Mouse (Mus musculus) hindbrain, embryonic 14.5 days (tissue): ENCODE results near the gene Lct. TPM values are rescaled to one million over a fixed set of nuclear protein-coding genes. Genes with fewer than 3 reads are reported as not detected.

Experiments used
- ATAC-seq: fragments of 200-750 bp; cut with Nextera tagmentation; 2 replicates; pipeline ENCODE4 v1.8.0; 2017; ENCODE audit warnings: moderate number of reproducible peaks, mild to moderate bottlenecking, moderate TSS enrichment, moderate library complexity; ENCODE audit not compliant: low FRiP score
- DNase-seq: peaks from one replicate; pipeline ENCODE4 v3.0.0-alpha.2; 2015; ENCODE audit warnings: low spot score
- H3K27ac ChIP-seq: fragments of 300-500 bp; sonication (generic); 2 replicates; pipeline ENCODE4 v1.5.1; 2014; ENCODE audit warnings: mild to moderate bottlenecking, moderate library complexity
- H3K27me3 ChIP-seq: fragments of 300-500 bp; sonication (generic); 2 replicates; pipeline ENCODE4 v1.6.1; 2014; ENCODE audit warnings: mild to moderate bottlenecking, low read length, mixed read lengths; ENCODE audit not compliant: control insufficient read depth, insufficient read depth
- H3K36me3 ChIP-seq: fragments of 300-500 bp; sonication (generic); replicated peaks from 2 replicates; pipeline ENCODE4 v1.6.1; 2014; ENCODE audit not compliant: control insufficient read depth, insufficient read depth
- H3K4me1 ChIP-seq: fragments of 300-500 bp; sonication (generic); replicated peaks from 2 replicates; pipeline ENCODE4 v1.6.1; 2014; ENCODE audit warnings: antibody characterized with exemption, low read length, mixed read lengths; ENCODE audit not compliant: control insufficient read depth, insufficient read depth
- H3K4me2 ChIP-seq: fragments of 300-500 bp; sonication (generic); replicated peaks from 2 replicates; pipeline ENCODE4 v1.6.1; 2014; ENCODE audit warnings: mild to moderate bottlenecking, moderate library complexity
- H3K4me3 ChIP-seq: fragments of 300-500 bp; sonication (generic); replicated peaks from 2 replicates; pipeline ENCODE4 v1.5.1; 2014; ENCODE audit warnings: mild to moderate bottlenecking, low read length
- H3K9ac ChIP-seq: fragments of 300-500 bp; sonication (generic); 2 replicates; pipeline ENCODE4 v1.6.1; 2014
- H3K9me3 ChIP-seq: fragments of 300-500 bp; sonication (generic); 2 replicates; pipeline ENCODE4 v1.6.1; 2016; ENCODE audit warnings: low read length; ENCODE audit not compliant: control insufficient read depth
- WGBS: fragments of 180-500 bp; shearing (Covaris S2); extraction: QIAGEN DNeasy Blood & Tissue Kit; methylation state at CpG from one replicate; pipeline ENCODE4 v1.1.7; 2014; 5-methylcytosine and 5-hydroxymethylcytosine counted together
- polyA plus RNA-seq: library from polyadenylated mRNA; unstranded; fragments of >200 nt; fragmentation: Nextera tagmentation; extraction: Ambion mirVana; gene quantifications from 2 replicates; pipeline ENCODE4 v1.2.1, GENCODE M21; 2014

Gene Lct
- polyA plus RNA-seq, 1 experiment from 2014 or later, result 0.33 TPM

GRCm38 (mm10) chr1:128235181-128235580, 92.9 kb downstream of the Lct start:
- Histone ChIP-seq H3K27ac (no peak overlapping the region), H3K4me1 (no peaks in the 10 kb centered on the region), H3K36me3 (peaks cover 76% of the 10 kb centered on the region), H3K9ac (no peak overlapping the region), H3K27me3 (no peaks in the 10 kb centered on the region), H3K4me3 (no peak overlapping the region), H3K4me2 (no peak overlapping the region), H3K9me3 (no peaks in the 10 kb centered on the region)
- DNase-seq, result no peak
- ATAC-seq, result no peak
- WGBS, result 95% methylated on average over 4 of the region's 4 CpGs

Other genes with a start within 250 kb of the Lct start
- gene Zranb3, start 225.3 kb downstream of the Lct start, polyA plus RNA-seq, result 3.6 and 5.0 TPM in 2 replicates
- gene R3hdm1, start 225.0 kb downstream of the Lct start, polyA plus RNA-seq, result 87.3 and 87.7 TPM in 2 replicates
- 68.9 and 73.3 TPM in 2 replicates for gene Ubxn4, start 84.4 kb downstream of the Lct start, polyA plus RNA-seq
- gene Mcm6, start 31.3 kb upstream of the Lct start, polyA plus RNA-seq, result 64.6 and 82.8 TPM in 2 replicates
- 97.3 and 98.7 TPM in 2 replicates for gene Dars, start 89.0 kb upstream of the Lct start, polyA plus RNA-seq